Mouse (Mus musculus) gastrocnemius, adult 2 months (tissue): ENCODE data around the gene Col8a2. TPM values are rescaled to one million over a fixed set of nuclear protein-coding genes. Genes with fewer than 3 reads are reported as not detected.
A peak's percentile ranks its signal among the peaks of the same experiment; 100 is the strongest.

Experiments used
- DNase-seq: peaks from one replicate; pipeline ENCODE4 v3.0.0; 2022
- H3K27ac ChIP-seq: fragments of 200-600 bp; 2 replicates; pipeline ENCODE4 v1.8.1; 2022; ENCODE audit warnings: mild to moderate bottlenecking
- H3K4me3 ChIP-seq: fragments of 200-600 bp; 2 replicates; pipeline ENCODE4 v1.8.1; 2022; ENCODE audit warnings: mild to moderate bottlenecking, moderate library complexity
- CTCF ChIP-seq: fragments of 200-600 bp; IDR thresholded peaks from 2 replicates; pipeline ENCODE4 v1.8.1; 2022; ENCODE audit warnings: antibody characterized with exemption, mild to moderate bottlenecking, moderate library complexity
- intact Hi-C: fragments of 180-260 bp; cut with DNase I; formaldehyde crosslinking; loops from one replicate; pipeline ENCODE4 v1.15.1; 2025
- total RNA-seq, 2 experiments: library from RNA; stranded (reverse); gene quantifications; 2 replicates each; pipeline ENCODE4 v1.2.3; 2021

Gene Col8a2
- total RNA-seq, 2 experiments from 2014 or later: 0.74 to 6.0 TPM

DNA sequence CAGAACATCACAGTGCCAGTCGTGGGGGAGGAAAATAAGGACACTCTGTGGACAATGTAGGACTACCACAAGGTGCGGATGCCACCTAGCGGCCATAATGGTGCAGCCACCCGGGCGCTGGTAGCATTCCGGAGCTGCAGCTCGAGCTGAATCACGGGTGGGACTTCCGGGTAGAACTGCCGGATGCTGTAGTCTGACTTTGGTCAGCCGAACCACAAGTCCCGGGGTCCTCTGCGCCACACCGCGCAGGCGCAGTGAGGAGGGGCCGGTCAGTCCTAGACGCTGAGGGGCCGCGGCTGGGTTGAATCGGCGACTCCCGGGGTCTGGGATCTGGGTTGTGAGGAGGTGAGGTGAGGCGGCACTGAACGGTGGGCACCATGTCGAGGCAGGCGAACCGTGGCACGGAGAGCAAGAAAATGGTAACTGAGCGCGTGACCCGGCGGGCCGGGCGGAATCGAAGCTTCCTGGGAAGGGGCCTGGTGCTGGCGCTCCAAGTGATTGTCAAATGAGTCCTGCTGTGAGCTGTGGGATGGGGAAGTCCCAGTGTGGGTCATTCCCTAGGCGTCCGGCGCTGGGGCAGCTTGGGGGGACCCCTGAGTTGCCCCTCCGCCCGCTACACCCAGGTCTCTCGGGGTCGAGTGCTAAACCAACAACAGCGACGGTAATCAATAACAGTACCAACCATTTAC lies 24.3 kb upstream of the Col8a2 start, which contains the start of gene Trappc3:
TSS of gene Trappc3 (plus strand) at position 207 of the 689 bp plus-strand sequence.
- Histone ChIP-seq H3K27ac (peak within 1 kb of the TSS; percentile 96), H3K4me3 (peak within 1 kb of the TSS; percentile 91)
- intact Hi-C loops: loop anchor here (1.0 to 5.0 kb wide), 2 partner anchors 35 to 165 kb away; partner anchors contain the start of gene Lsm10
- no peak; the same call in 1 of the 2 replicates for TF ChIP-seq CTCF
- DNase-seq: peak; percentile 100

DNA sequence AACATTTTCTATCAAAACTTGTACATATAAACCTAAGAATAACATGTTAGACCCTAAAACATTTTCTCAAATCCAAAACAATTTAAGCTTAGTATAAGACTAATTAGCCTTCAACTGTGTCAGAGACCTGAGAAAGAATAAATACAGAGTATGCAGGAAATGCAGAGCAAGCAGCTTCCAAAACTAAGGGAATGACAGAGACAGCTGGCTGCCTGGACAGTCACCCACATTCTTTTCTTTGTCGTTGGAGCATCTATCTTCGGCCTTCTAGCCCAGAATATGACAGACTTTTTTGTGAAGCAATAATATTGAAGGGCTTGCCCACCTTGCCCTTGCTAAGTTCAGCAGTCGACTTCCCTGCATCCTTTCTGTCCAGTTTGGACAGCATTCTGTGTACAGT lies 17.3 kb upstream of the Col8a2 start:
- no peak for DNase-seq
- no peak overlapping the region; the same call in 1 of the 2 replicates for H3K27ac ChIP-seq
- intact Hi-C loops: no loop called here
- TF ChIP-seq CTCF: no peak
- no peak overlapping the region for H3K4me3 ChIP-seq

DNA sequence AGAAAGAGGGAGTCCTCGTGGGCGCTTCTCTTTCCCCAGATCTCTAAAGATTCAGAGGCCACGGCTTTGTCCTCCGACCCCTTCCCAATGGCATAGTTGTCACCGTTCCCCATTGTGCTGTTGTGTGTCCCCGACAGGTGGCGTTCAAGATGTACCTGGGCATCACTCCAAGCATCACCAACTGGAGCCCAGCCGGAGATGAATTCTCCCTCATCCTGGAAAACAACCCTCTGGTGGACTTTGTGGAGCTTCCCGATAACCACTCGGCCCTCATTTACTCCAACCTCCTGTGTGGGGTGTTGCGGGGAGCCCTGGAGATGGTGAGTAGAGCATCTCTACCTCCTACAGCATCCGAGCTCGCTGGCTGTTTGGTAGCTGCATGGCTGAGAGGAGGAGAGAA lies 12.8 kb upstream of the Col8a2 start:
- no peak for DNase-seq
- intact Hi-C loops: no loop called here
- TF ChIP-seq CTCF: peak; percentile 11; the same call in 1 of the 2 replicates
- no peak overlapping the region for H3K4me3 ChIP-seq
- H3K27ac ChIP-seq: no peak overlapping the region

DNA sequence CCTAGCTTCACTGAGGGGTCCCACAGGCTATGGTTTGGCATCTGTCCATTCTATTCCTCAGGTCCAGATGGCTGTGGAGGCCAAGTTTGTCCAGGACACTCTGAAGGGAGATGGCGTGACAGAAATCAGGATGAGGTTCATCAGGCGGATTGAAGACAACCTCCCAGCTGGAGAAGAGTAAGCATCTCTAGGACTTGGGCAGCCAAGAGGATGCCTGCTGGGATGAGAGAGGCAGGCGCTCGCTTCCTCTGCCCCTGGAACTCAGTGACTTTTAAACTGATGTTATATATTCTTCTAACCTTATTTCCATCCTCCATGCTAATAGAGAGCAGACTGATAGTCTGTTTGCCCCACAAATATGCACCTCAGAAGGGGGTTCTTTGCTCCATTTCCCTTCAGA lies 11.5 kb upstream of the Col8a2 start:
- intact Hi-C loops: no loop called here
- no peak for TF ChIP-seq CTCF
- Histone ChIP-seq H3K4me3 (no peak overlapping the region), H3K27ac (peak overlapping the region; percentile 35)
- DNase-seq: no peak

DNA sequence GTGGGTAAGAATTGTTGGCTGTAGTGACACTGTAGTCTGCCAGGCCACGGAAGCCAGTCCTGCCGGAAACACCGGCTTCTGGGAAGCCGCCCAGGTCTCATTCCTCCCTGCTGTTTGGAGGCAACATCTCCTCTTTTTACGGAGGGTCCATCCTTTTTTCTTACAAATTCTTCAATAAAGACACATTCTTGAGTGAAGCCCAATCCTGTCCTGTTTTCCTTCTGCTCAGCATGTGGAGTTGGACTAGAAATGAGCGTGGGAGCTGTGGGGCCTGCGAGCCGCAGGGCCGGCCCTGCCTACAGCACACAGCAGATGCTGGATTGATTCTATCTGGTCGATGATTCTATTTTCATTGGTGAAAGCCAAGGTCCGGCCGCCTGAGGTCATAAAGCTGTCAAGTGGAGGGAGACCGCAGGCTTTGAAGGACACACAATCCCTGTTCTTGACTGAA lies 10.9 kb upstream of the Col8a2 start:
- TF ChIP-seq CTCF: no peak
- DNase-seq: peak; percentile 55
- intact Hi-C loops: no loop called here
- H3K4me3 ChIP-seq: no peak overlapping the region
- H3K27ac ChIP-seq: peak overlapping the region; percentile 53

DNA sequence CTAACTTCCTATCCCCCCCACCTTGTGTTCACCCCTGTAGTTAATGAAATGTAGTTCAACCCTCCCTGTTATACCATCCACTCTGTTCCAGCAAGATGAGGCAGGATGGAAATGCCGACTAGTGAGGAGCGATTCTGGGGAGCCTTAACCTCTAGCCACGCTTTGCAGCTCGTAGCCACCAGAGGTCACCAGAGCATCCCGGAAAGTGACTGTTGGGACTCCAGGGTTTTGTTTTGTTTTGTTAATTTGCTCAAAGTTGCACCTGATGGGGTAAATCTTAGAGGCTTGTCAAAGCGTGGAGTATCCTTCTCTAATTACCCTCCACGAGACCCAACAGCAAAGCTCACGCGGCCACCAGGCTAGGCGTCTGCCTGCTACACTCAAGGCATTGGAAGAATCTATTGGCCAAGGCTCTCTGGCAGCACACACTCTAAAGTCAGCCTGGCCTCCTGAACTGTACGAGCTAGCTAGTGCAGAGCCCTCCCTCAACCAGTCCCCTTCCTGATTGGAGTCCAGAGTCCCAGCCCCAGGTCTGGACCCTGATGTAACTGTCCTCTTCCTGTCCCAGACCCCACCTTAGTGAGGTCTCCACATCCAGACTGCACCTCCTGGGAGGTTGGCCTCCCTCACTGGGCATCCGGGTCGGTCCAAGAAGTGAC lies 8.6 kb upstream of the Col8a2 start:
- TF ChIP-seq CTCF: peak; percentile 81
- intact Hi-C loops: loop anchor here (1.0 kb wide), 1 partner anchor 32 kb away; no protein-coding TSS in a partner anchor
- H3K27ac ChIP-seq: peak overlapping the region; percentile 56
- peak; percentile 65 for DNase-seq
- peak overlapping the region; percentile 58 for H3K4me3 ChIP-seq

DNA sequence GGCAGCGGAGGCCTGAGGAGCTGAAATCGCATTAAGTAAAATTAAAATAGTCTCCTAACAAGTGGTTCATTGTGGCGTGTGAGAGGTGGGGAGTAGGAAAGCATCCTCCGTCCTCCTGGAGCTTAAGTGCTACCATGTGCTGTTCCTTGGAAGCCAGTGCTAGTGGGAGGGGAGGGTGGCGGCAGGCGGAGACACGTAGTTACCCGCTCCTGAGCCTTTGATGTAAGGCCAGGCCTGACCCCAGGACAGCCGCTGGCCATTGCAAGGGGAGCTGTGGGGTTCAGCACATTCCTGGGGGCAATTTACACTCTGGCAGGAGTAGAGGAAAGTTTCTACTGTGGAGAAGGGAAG lies 8.1 kb upstream of the Col8a2 start:
- Histone ChIP-seq H3K4me3 (peak overlapping the region; percentile 58), H3K27ac (peak overlapping the region; percentile 56)
- peak; percentile 46 for DNase-seq
- intact Hi-C loops: loop anchor here (1.0 kb wide), 1 partner anchor 32 kb away; no protein-coding TSS in a partner anchor
- TF ChIP-seq CTCF: no peak

DNA sequence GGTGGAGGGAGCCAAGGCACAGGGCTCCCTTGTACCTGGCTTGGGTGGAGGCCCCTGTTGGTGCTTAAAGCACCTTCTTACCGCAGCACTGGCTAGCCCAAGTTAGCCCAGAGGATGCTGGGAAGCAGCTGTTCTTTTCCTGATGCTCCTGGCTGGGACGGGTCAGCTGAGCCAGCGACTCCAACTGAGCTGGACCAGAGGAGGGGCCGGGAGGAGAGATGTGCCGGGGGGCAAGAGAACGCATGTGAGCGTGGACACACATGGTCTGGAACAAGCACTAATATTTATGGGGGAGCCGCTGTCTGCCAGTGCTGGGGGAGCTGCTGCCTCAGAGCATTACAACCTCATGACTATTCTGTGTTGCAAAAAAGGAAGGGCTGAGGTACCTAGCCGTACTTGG lies 7.6 kb upstream of the Col8a2 start:
- no peak for TF ChIP-seq CTCF
- H3K4me3 ChIP-seq: no peak overlapping the region
- H3K27ac ChIP-seq: peak overlapping the region; percentile 56
- DNase-seq: no peak
- intact Hi-C loops: loop anchor here (1.0 kb wide), 1 partner anchor 31 kb away; no protein-coding TSS in a partner anchor

DNA sequence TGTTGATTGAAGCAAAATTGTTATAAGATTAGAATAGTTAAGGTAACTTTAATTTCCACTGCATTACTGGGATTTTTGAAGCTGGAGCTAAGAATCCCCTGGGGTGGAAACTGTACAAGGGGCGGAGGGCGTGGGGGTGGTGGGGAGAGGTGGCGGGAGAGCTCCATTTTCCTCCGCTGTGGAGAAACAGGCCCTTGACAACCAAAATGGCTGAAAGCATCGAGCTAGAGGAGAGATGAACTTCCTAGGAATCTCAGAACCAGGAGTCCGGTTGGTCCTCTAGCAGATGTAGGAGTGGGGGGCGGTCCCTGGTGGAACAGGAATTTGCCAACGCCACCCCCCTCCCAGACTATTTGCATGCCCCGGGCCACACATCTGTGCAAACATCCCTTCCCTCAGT lies 4.9 kb upstream of the Col8a2 start:
- no peak for DNase-seq
- Histone ChIP-seq H3K27ac (no peak overlapping the region), H3K4me3 (no peak overlapping the region)
- TF ChIP-seq CTCF: no peak
- intact Hi-C loops: no loop called here

DNA sequence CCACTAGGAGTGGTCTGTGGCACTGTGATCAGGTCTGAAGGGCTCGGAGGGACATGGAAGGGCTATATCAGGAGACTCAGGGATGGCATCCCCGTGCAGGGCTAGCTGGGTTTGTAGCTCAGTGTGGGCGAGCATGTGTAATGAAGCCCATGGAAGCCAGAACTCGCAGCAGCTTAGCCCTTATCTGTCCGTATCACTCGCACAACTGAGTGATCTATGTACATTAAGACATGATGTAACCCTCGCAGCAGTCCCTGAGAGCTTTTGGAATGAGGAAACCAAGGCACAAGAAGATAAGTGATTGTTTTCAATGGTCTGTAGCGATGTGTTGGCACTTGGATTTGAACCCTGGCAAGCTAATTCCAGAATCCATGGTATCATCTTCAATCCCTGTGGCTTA lies 3.0 kb upstream of the Col8a2 start:
- no peak for TF ChIP-seq CTCF
- no peak overlapping the region for H3K4me3 ChIP-seq
- no peak overlapping the region for H3K27ac ChIP-seq
- intact Hi-C loops: no loop called here
- no peak for DNase-seq

DNA sequence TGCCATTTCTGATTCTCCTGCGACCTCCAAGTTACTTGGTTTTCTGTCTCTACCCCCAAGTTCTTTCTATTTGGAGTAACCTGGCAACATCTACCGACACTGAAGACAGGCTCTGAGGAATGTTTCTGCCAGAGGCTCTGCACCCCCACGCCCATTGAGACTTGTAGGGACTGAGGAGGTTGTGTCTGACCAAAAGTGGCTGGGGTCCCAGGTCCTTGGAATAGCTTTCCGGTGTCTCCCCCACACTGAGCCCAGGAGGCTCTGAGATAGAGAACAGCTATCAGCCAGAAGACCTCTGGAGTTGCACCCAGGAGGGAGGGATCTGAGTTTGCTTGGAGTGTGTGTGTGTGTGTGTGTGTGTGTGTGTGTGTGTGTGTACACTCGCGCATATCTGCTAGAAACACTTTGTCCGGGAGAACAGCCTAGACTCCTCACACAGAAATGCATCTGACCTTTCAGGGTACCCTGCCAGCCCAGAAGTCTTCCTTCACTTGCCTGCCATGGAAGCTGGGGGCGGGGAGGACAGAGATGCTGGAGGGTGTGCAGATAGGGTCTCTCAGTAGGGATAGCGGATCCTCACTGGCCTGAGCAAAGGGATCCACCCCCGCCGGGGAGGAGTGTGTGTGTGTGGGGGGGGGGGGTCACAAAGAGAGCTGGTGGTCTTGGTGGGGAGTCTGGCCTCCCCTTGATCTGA lies 856 bp downstream of the Col8a2 start:
- Histone ChIP-seq H3K27ac (peak overlapping the region; percentile 66; the same call in 1 of the 2 replicates), H3K4me3 (peak overlapping the region; percentile 71)
- no peak for DNase-seq
- intact Hi-C loops: no loop called here
- TF ChIP-seq CTCF: no peak

DNA sequence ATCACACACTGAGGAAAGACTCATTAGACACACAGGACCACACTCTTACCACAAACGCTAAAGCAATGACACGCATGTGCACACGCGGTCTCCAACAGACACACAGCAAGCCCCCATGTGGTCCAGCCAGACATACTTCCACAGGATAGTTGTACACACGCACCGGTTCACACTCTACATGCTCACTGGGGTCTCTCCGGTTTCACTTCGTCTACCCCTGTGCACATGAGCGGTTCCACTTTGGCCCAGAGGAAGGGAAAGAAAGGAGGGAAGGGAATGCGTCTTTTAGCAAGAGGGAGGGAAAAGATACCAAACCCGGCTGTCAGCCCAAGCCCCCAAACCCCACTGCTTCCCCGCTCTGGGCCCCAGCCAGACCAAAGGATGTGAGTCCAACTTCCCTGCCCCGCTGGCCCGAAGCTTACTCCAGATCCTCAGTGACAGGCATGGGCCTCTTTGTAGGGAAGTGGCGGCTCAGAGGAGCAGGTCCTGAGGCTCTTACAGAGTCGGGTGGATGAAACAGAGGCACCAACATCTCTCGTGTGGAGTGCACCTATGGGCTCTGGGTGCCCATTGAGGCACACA lies 1.6 kb downstream of the Col8a2 start:
- H3K27ac ChIP-seq: no peak overlapping the region
- TF ChIP-seq CTCF: no peak
- no peak for DNase-seq
- H3K4me3 ChIP-seq: no peak overlapping the region
- intact Hi-C loops: no loop called here
